In genomic region chr11:117686021-117686420, GRCm38 (mm10) we compare ENCODE assay signal across 9 mouse cellular contexts. TPM values are rescaled to one million over a fixed set of nuclear protein-coding genes. Genes with fewer than 3 reads are reported as not detected.
DNase-seq lines count a peak whose midpoint lies in the region; ATAC-seq and TF ChIP-seq lines count a peak whose summit lies in the region.
"Had no signal": no experiment of that assay in that cellular context is flagged by ENCODE, and none has a peak within 500 bp of the region (broad histone marks: within the 10 kb centered on the region; RNA-seq: fewer than 3 reads in every experiment).

No protein-coding gene starts in this region.

- no peaks in the 10 kb centered on the region for H3K36me3 ChIP-seq in stomach, postnatal 0 days (ENCODE audit: control insufficient read depth, insufficient read depth, low read length)
- H3K36me3 ChIP-seq in forebrain, embryonic 10.5 days (replicated peaks), result no peaks in the 10 kb centered on the region
- H3K36me3 ChIP-seq: limb, embryonic 13.5 days had no signal

- H3K4me3 ChIP-seq in left cerebral cortex, adult 2 months, result no peak overlapping the region
- H3K4me3 ChIP-seq in stomach, postnatal 0 days (ENCODE audit: low read depth, low read length), result 0 out of 2 replicates have a peak overlapping the region, but pooled peaks have one; percentile 3
- no peak overlapping the region for H3K4me3 ChIP-seq in forebrain, embryonic 10.5 days
- H3K4me3 ChIP-seq: limb, embryonic 13.5 days had no signal

- no peaks in the 10 kb centered on the region for H3K9me3 ChIP-seq in stomach, postnatal 0 days (ENCODE audit: control insufficient read depth, low read length)
- H3K9me3 ChIP-seq in forebrain, embryonic 10.5 days, result no peaks in the 10 kb centered on the region
- H3K9me3 ChIP-seq: limb, embryonic 13.5 days had no signal

- H3K4me1 ChIP-seq in stomach, postnatal 0 days (replicated peaks; ENCODE audit: control insufficient read depth, insufficient read depth), result peaks cover 4% of the 10 kb centered on the region; the same call in 1 of the 2 replicates
- H3K4me1 ChIP-seq in forebrain, embryonic 10.5 days, result peaks cover 36% of the 10 kb centered on the region

- intact Hi-C loops in left cerebral cortex, adult 2 months (cut with DNase I), result no loop called here
- intact Hi-C loops in heart, postnatal 14 days (cut with DNase I), result no loop called here

- H3K27me3 ChIP-seq in stomach, postnatal 0 days (ENCODE audit: control insufficient read depth, insufficient read depth, low read length), result no peaks in the 10 kb centered on the region
- H3K27me3 ChIP-seq in forebrain, embryonic 10.5 days (ENCODE audit: poor library complexity, severe bottlenecking), result no peaks in the 10 kb centered on the region
- H3K27me3 ChIP-seq: limb, embryonic 13.5 days had no signal

- peak overlapping the region; percentile 38 for H3K4me2 ChIP-seq in stomach, postnatal 0 days (replicated peaks; ENCODE audit: low read depth)
- H3K4me2 ChIP-seq: limb, embryonic 13.5 days had no signal

- no peak overlapping the region for H3K27ac ChIP-seq in left cerebral cortex, adult 2 months
- peak overlapping the region; percentile 36 for H3K27ac ChIP-seq in stomach, postnatal 0 days (replicated peaks)
- H3K27ac ChIP-seq in forebrain, embryonic 10.5 days, result no peak overlapping the region
- H3K27ac ChIP-seq: limb, embryonic 13.5 days had no signal

- TF ChIP-seq EP300 in stomach, postnatal 0 days (optimal IDR thresholded peaks at IDR 0.05), result no peak

- no peak overlapping the region for H3K9ac ChIP-seq in stomach, postnatal 0 days (ENCODE audit: low read length)
- H3K9ac ChIP-seq: limb, embryonic 13.5 days had no signal

- WGBS in stomach, postnatal 0 days, result 43% methylated on average over 8 of the region's 8 CpGs
- WGBS in forebrain, embryonic 10.5 days, result 59% methylated on average over 8 of the region's 8 CpGs

- no peak for DNase-seq in left cerebral cortex, adult 2 months (ENCODE audit: extremely low spot score in 1 of 2, low spot score in 2 of 2)
- no peak for DNase-seq in left cerebral cortex, adult 18-20 months (ENCODE audit: low spot score in 2 of 2)
- DNase-seq in brain, adult 2 months (ENCODE audit: low read depth, low spot score), result peak; percentile 55
- DNase-seq in kidney, postnatal 4 days, result peak; percentile 29 to 52
- peak; percentile 76 for DNase-seq in stomach, postnatal 0 days (ENCODE audit: low spot score)
- no peak for DNase-seq in forebrain, embryonic 10.5 days (ENCODE audit: extremely low spot score, low spot score)
- DNase-seq in heart, postnatal 14 days, result no peak
- no peak for DNase-seq in retina, postnatal 1 day

- ATAC-seq in stomach, postnatal 0 days (ENCODE audit: low FRiP score, low TSS enrichment), result peak; percentile 89

- peak; percentile 21; the same call in 1 of the 2 replicates for TF ChIP-seq CTCF in left cerebral cortex, adult 2 months (IDR thresholded peaks at IDR 0.05)
- TF ChIP-seq CTCF in stomach, postnatal 0 days (IDR thresholded peaks at IDR 0.05; ENCODE audit: low read depth), result peak; percentile 73

RNA-seq across cellular contexts. Expression of gene Tnrc6c, which starts 31.9 kb away (rescaled TPM):
- total RNA-seq in left cerebral cortex, adult 2 months (2021), result 10 to 100 TPM; 58.5 to 62.9 TPM
- total RNA-seq in left cerebral cortex, adult 18-20 months (2021), result 10 to 100 TPM; 53.3 to 54.9 TPM
- 6.0 and 6.1 TPM in 2 replicates for polyA plus RNA-seq in stomach, postnatal 0 days (2015; fragmentation: Nextera tagmentation; extraction: Ambion mirVana)
- polyA plus RNA-seq in forebrain, embryonic 10.5 days (2016; fragmentation: Nextera tagmentation; extraction: Ambion mirVana), result 11.3 and 12.0 TPM in 2 replicates
- 10 to 100 TPM; 36.2 to 36.5 TPM for total RNA-seq in heart, postnatal 14 days (2021)

Comparison
In these comparisons a context has a peak if more than half of its experiments do, and no peak if none do; other contexts are left out.
1. DNase-seq: peak in brain, adult 2 months (single experiment), kidney, postnatal 4 days (2 of 2) and stomach, postnatal 0 days (single experiment); none in left cerebral cortex, adult 2 months (0 of 2), left cerebral cortex, adult 18-20 months (0 of 2), forebrain, embryonic 10.5 days (single experiment), heart, postnatal 14 days (0 of 2) and retina, postnatal 1 day (single experiment).